Mouse (Mus musculus): ENCODE data around the gene Ccl1.

Gene Ccl1

GRCm38 (mm10) chr11:82205221-82205620 is 100.3 kb downstream of the Ccl1 start:
- no peak for DNase-seq (ENCODE audit: low spot score)

- no peak for DNase-seq (ENCODE audit: low spot score)
These were observed 101.8 kb downstream of the Ccl1 start for GRCm38 (mm10) chr11:82203706-82204105.

- no peak for DNase-seq (ENCODE audit: low spot score)
These were observed 107.7 kb downstream of the Ccl1 start for GRCm38 (mm10) chr11:82197774-82198173.

GRCm38 (mm10) chr11:82194980-82195379 is 110.5 kb downstream of the Ccl1 start:
- DNase-seq (ENCODE audit: low spot score), result no peak

- DNase-seq (ENCODE audit: low spot score), result no peak
These were observed 111.7 kb downstream of the Ccl1 start for GRCm38 (mm10) chr11:82193826-82194225.

GRCm38 (mm10) chr11:82189782-82190563 is 115.5 kb downstream of the Ccl1 start:
- DNase-seq (ENCODE audit: low spot score), result no peak

GRCm38 (mm10) chr11:82185684-82186083 is 119.8 kb downstream of the Ccl1 start:
- no peak for DNase-seq (ENCODE audit: low spot score)

- DNase-seq (ENCODE audit: low spot score), result no peak
These were observed 122.1 kb downstream of the Ccl1 start for GRCm38 (mm10) chr11:82183281-82183935.

- no peak for DNase-seq (ENCODE audit: low spot score)
These were observed 123.1 kb downstream of the Ccl1 start for GRCm38 (mm10) chr11:82182401-82182800.

- no peak for DNase-seq (ENCODE audit: low spot score)
These were observed 124.2 kb downstream of the Ccl1 start for GRCm38 (mm10) chr11:82181331-82181730.

- DNase-seq (ENCODE audit: low spot score), result no peak
These were observed 127.3 kb downstream of the Ccl1 start for GRCm38 (mm10) chr11:82178161-82178560.

- peak; percentile 45 for DNase-seq (ENCODE audit: low spot score)
These were observed 127.8 kb downstream of the Ccl1 start for GRCm38 (mm10) chr11:82177711-82178110.

- peak; percentile 45 for DNase-seq (ENCODE audit: low spot score)
These were observed 130.7 kb downstream of the Ccl1 start for GRCm38 (mm10) chr11:82174794-82175193.

- no peak for DNase-seq (ENCODE audit: low spot score)
These were observed 132.0 kb downstream of the Ccl1 start for GRCm38 (mm10) chr11:82173491-82173890.

GRCm38 (mm10) chr11:82171316-82172071 is 134.0 kb downstream of the Ccl1 start:
- DNase-seq (ENCODE audit: low spot score), result no peak

- no peak for DNase-seq (ENCODE audit: low spot score)
These were observed 136.0 kb downstream of the Ccl1 start for GRCm38 (mm10) chr11:82169456-82169855.

GRCm38 (mm10) chr11:82168308-82168707 is 137.2 kb downstream of the Ccl1 start:
- no peak for DNase-seq (ENCODE audit: low spot score)

GRCm38 (mm10) chr11:82163285-82163684 is 142.2 kb downstream of the Ccl1 start:
- DNase-seq (ENCODE audit: low spot score), result no peak

- no peak for DNase-seq (ENCODE audit: low spot score)
These were observed 146.4 kb downstream of the Ccl1 start for GRCm38 (mm10) chr11:82159126-82159525.

- no peak for DNase-seq (ENCODE audit: low spot score)
These were observed 165.9 kb downstream of the Ccl1 start for GRCm38 (mm10) chr11:82139492-82140094.

GRCm38 (mm10) chr11:82136196-82136595 is 169.3 kb downstream of the Ccl1 start:
- DNase-seq (ENCODE audit: low spot score), result no peak

- no peak for DNase-seq (ENCODE audit: low spot score)
These were observed 172.5 kb downstream of the Ccl1 start for GRCm38 (mm10) chr11:82132977-82133376.
